Mouse (Mus musculus) limb, embryonic 10.5 days (tissue): Measurements from ENCODE around the gene Pde4d. TPM values are rescaled to one million over a fixed set of nuclear protein-coding genes. Genes with fewer than 3 reads are reported as not detected.

ENCODE experiments used
- DNase-seq: peaks from one replicate; pipeline ENCODE4 v3.0.0-alpha.2; 2017; ENCODE audit warnings: low spot score
- H3K27ac ChIP-seq: fragments of 300-500 bp; sonication (generic); 2 replicates; pipeline ENCODE4 v1.5.1; 2016; ENCODE audit warnings: mild to moderate bottlenecking
- H3K27me3 ChIP-seq: fragments of 300-500 bp; sonication (generic); 2 replicates; pipeline ENCODE4 v1.6.1; 2016; ENCODE audit warnings: low read depth, mild to moderate bottlenecking; ENCODE audit not compliant: poor library complexity, severe bottlenecking
- H3K36me3 ChIP-seq: fragments of 300-500 bp; sonication (generic); 2 replicates; pipeline ENCODE4 v1.6.1; 2016; ENCODE audit warnings: mild to moderate bottlenecking, moderate library complexity
- H3K4me1 ChIP-seq: fragments of 300-500 bp; sonication (generic); 2 replicates; pipeline ENCODE4 v1.6.1; 2016
- H3K4me3 ChIP-seq: fragments of 300-500 bp; sonication (generic); 2 replicates; pipeline ENCODE4 v1.5.1; 2016; ENCODE audit warnings: mild to moderate bottlenecking, moderate library complexity
- H3K9me3 ChIP-seq: fragments of 300-500 bp; sonication (generic); replicated peaks from 2 replicates; pipeline ENCODE4 v1.6.1; 2016; ENCODE audit warnings: mild to moderate bottlenecking
- WGBS: fragments of 180-500 bp; shearing (Covaris S2); methylation state at CpG from one replicate; pipeline ENCODE4 v1.1.7; 2016; 5-methylcytosine and 5-hydroxymethylcytosine counted together
- polyA plus RNA-seq: library from polyadenylated mRNA; unstranded; fragments of >200 nt; fragmentation: Nextera tagmentation; extraction: Ambion mirVana; gene quantifications from 2 replicates; pipeline ENCODE4 v1.2.1, GENCODE M21; 2016

Pde4d gene
- polyA plus RNA-seq, 1 experiment from 2014 or later, result 24.3 TPM

- peaks cover 54% of the 10 kb centered on the region for H3K4me1 ChIP-seq
- DNase-seq, result no peak
These were observed 1370.4 kb downstream of the Pde4d start for GRCm38 (mm10) chr13:109820141-109820540.

GRCm38 (mm10) chr13:109820866-109821265 lies 1371.1 kb downstream of the Pde4d start:
- H3K36me3 ChIP-seq, result no peaks in the 10 kb centered on the region
- H3K27ac ChIP-seq, result peak overlapping the region; percentile 86; the same call in 1 of the 2 replicates
- no peaks in the 10 kb centered on the region for H3K27me3 ChIP-seq
- no peak overlapping the region for H3K4me3 ChIP-seq
- H3K4me1 ChIP-seq, result peaks cover 53% of the 10 kb centered on the region
- 63% methylated on average over 3 of the region's 3 CpGs for WGBS
- DNase-seq, result no peak
- H3K9me3 ChIP-seq, result no peaks in the 10 kb centered on the region

More at GRCm38 (mm10) chr13:109820141-109820540, 1370.4 kb downstream of the Pde4d start:
- H3K27ac ChIP-seq, result no peak overlapping the region
- no peaks in the 10 kb centered on the region for H3K9me3 ChIP-seq
- H3K36me3 ChIP-seq, result no peaks in the 10 kb centered on the region
- WGBS, result 82% methylated on average over 3 of the region's 3 CpGs
- no peak overlapping the region for H3K4me3 ChIP-seq
- H3K27me3 ChIP-seq, result no peaks in the 10 kb centered on the region

- H3K9me3 ChIP-seq, result no peaks in the 10 kb centered on the region
- peak overlapping the region; percentile 47 for H3K4me3 ChIP-seq
- WGBS, result 23% methylated on average over 8 of the region's 8 CpGs
- peak overlapping the region; percentile 86 for H3K27ac ChIP-seq
- no peak for DNase-seq
- H3K27me3 ChIP-seq, result no peaks in the 10 kb centered on the region
- H3K4me1 ChIP-seq, result peaks cover 52% of the 10 kb centered on the region
- H3K36me3 ChIP-seq, result no peaks in the 10 kb centered on the region
These were observed 1372.1 kb downstream of the Pde4d start for GRCm38 (mm10) chr13:109821725-109822412.

- DNase-seq, result peak; percentile 90
- under 1% methylated on average over 15 of the region's 15 CpGs for WGBS
- peaks cover 52% of the 10 kb centered on the region for H3K4me1 ChIP-seq
These were observed 1372.9 kb downstream of the Pde4d start for GRCm38 (mm10) chr13:109822413-109823298.

GRCm38 (mm10) chr13:109823307-109824031 lies 1373.7 kb downstream of the Pde4d start:
- H3K4me3 ChIP-seq, result no peak overlapping the region
- WGBS, result 36% methylated on average over 11 of the region's 11 CpGs
- H3K36me3 ChIP-seq, result no peaks in the 10 kb centered on the region
- no peak for DNase-seq
- H3K4me1 ChIP-seq, result peaks cover 52% of the 10 kb centered on the region
- H3K27ac ChIP-seq, result peak overlapping the region; percentile 86
- no peaks in the 10 kb centered on the region for H3K9me3 ChIP-seq
- H3K27me3 ChIP-seq, result no peaks in the 10 kb centered on the region

More at GRCm38 (mm10) chr13:109822413-109823298, 1372.9 kb downstream of the Pde4d start:
- Histone ChIP-seq H3K36me3 (no peaks in the 10 kb centered on the region), H3K27me3 (no peaks in the 10 kb centered on the region), H3K9me3 (no peaks in the 10 kb centered on the region), H3K4me3 (peak overlapping the region; percentile 47), H3K27ac (peak overlapping the region; percentile 86)

GRCm38 (mm10) chr13:109825891-109826290 lies 1376.1 kb downstream of the Pde4d start:
- Histone ChIP-seq H3K27ac (0 out of 2 replicates have a peak overlapping the region, but pooled peaks have one; percentile 46), H3K4me1 (peaks cover 46% of the 10 kb centered on the region), H3K9me3 (no peaks in the 10 kb centered on the region), H3K36me3 (no peaks in the 10 kb centered on the region), H3K4me3 (no peak overlapping the region), H3K27me3 (no peaks in the 10 kb centered on the region)
- DNase-seq, result no peak
- WGBS, result 84% methylated on average over 6 of the region's 6 CpGs

GRCm38 (mm10) chr13:109827341-109827740 lies 1377.6 kb downstream of the Pde4d start:
- no peak overlapping the region for H3K27ac ChIP-seq
- WGBS, result 93% methylated on average over 6 of the region's 6 CpGs
- H3K4me1 ChIP-seq, result peaks cover 31% of the 10 kb centered on the region
- no peaks in the 10 kb centered on the region for H3K9me3 ChIP-seq
- H3K36me3 ChIP-seq, result no peaks in the 10 kb centered on the region
- no peak for DNase-seq
- H3K27me3 ChIP-seq, result no peaks in the 10 kb centered on the region
- H3K4me3 ChIP-seq, result no peak overlapping the region

- Histone ChIP-seq H3K4me3 (no peak overlapping the region), H3K4me1 (peaks cover 26% of the 10 kb centered on the region), H3K36me3 (no peaks in the 10 kb centered on the region), H3K9me3 (no peaks in the 10 kb centered on the region), H3K27me3 (no peaks in the 10 kb centered on the region), H3K27ac (no peak overlapping the region)
- WGBS, result 89% methylated on average over 3 of the region's 3 CpGs
- no peak for DNase-seq
These were observed 1378.2 kb downstream of the Pde4d start for GRCm38 (mm10) chr13:109827909-109828308.

- Histone ChIP-seq H3K27me3 (no peaks in the 10 kb centered on the region), H3K27ac (no peak overlapping the region), H3K9me3 (no peaks in the 10 kb centered on the region), H3K4me3 (no peak overlapping the region), H3K36me3 (no peaks in the 10 kb centered on the region), H3K4me1 (peaks cover 10% of the 10 kb centered on the region)
- WGBS, result 78% methylated on average over 3 of the region's 3 CpGs
- DNase-seq, result no peak
These were observed 1379.7 kb downstream of the Pde4d start for GRCm38 (mm10) chr13:109829444-109829843.

GRCm38 (mm10) chr13:109834935-109835334 lies 1385.2 kb downstream of the Pde4d start:
- no peak for DNase-seq
- Histone ChIP-seq H3K27ac (no peak overlapping the region), H3K27me3 (no peaks in the 10 kb centered on the region), H3K9me3 (no peaks in the 10 kb centered on the region), H3K4me1 (peaks cover 13% of the 10 kb centered on the region), H3K4me3 (no peak overlapping the region), H3K36me3 (no peaks in the 10 kb centered on the region)
- 94% methylated on average over 3 of the region's 3 CpGs for WGBS

GRCm38 (mm10) chr13:109837453-109837852 lies 1387.7 kb downstream of the Pde4d start:
- 62% methylated on average over 11 of the region's 11 CpGs for WGBS
- no peaks in the 10 kb centered on the region for H3K9me3 ChIP-seq
- H3K36me3 ChIP-seq, result no peaks in the 10 kb centered on the region
- DNase-seq, result no peak
- 0 out of 2 replicates have a peak overlapping the region, but pooled peaks have one; percentile 30 for H3K27ac ChIP-seq
- no peaks in the 10 kb centered on the region for H3K27me3 ChIP-seq
- H3K4me3 ChIP-seq, result peak overlapping the region; percentile 10; the same call in 1 of the 2 replicates
- peaks cover 13% of the 10 kb centered on the region for H3K4me1 ChIP-seq

- Histone ChIP-seq H3K9me3 (no peaks in the 10 kb centered on the region), H3K4me3 (no peak overlapping the region), H3K27ac (peak overlapping the region; percentile 30; the same call in 1 of the 2 replicates), H3K36me3 (no peaks in the 10 kb centered on the region), H3K27me3 (no peaks in the 10 kb centered on the region), H3K4me1 (peaks cover 13% of the 10 kb centered on the region)
- no peak for DNase-seq
- 87% methylated on average over 7 of the region's 7 CpGs for WGBS
These were observed 1388.2 kb downstream of the Pde4d start for GRCm38 (mm10) chr13:109837921-109838320.
